Mouse (Mus musculus): Measurements from ENCODE around the gene Itpr1.

The Itpr1 gene

DNA sequence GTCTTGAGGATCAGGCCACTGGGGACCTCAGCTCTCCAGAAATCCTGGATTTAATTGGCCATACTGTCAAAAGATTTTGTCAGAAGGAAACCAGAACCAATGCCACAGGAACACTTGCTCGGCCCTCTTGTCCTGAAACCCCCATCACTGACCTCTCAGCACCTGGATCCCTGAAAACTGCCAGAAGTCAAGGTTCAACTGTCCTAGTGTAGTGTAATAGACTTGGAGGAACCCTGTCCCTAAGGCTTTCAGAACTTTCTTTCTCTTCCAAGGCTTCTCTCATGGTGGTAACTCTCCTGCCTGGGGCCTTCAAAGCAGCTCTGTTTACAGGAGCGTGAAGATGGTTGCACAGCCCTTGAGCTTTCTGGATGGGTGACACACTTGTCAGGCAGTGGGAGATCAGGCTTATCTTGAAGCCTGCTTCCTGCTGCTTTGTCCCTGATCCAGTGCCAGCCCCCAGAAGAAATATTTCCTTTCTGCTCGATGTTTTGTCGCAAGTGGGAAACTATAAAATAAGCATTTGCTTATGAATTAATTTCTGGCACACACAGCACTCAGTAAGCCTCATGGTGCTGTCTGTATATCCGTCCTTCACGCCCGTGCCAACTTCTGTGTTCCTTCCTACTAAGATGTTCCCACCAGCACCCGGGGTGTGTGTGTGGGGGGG is 234.4 kb downstream of the Itpr1 start:
- DNase-seq: peak; percentile 45 to 57

DNA sequence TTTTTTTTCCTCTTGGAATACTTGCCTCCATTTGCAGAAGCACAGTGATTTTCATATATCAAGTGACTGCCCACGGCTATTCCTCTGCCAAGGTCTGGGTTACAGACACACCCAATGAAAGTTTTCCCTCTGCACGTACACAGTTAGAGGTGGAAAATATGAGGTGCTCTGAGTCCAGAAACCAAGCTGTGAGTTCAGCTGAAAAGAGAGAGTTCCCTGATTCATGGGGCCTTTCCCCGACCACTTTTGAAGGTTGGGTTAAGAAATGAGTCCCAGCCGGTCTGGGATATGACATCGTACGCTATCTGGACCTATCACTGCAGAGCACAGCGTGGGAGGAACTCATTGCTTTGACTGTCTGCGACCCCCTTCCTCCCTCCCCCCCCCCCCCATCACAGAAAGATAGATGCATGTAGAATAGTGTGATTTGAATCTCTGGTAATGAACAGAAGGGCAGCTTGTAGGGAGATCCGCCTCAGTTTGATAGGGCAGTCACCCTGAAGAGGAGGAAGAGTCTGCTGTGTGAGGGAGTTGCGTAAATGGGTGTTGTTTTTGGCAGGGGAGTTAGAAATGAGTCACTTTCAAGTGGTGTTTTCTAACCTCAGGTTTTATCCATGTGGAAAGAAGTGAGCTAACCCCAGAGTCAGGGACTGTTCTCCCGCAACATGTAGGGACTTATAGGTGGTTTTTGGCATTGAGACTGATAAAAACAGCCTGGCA is 235.3 kb downstream of the Itpr1 start:
- peak; percentile 50 to 81 for DNase-seq

DNA sequence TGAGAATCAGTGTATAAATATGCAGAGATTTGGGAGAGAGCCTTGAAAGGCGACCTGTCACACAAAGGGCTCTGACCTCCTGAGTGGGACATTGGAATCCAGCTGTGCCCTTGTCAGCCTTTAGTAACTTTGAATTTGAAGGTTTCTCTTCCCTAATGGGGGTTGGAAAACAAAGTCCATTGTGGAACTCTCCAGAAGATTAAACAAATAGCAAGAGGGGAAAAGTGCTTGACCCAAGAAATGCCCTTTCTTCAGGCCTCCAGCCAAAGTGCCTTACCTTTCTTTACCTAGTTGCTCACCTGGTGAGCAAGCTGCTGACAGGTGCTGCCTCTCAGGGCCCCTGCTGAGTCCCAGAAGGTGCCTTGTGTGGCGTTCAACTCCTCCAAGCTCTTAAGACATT is 236.0 kb downstream of the Itpr1 start:
- DNase-seq: no peak

DNA sequence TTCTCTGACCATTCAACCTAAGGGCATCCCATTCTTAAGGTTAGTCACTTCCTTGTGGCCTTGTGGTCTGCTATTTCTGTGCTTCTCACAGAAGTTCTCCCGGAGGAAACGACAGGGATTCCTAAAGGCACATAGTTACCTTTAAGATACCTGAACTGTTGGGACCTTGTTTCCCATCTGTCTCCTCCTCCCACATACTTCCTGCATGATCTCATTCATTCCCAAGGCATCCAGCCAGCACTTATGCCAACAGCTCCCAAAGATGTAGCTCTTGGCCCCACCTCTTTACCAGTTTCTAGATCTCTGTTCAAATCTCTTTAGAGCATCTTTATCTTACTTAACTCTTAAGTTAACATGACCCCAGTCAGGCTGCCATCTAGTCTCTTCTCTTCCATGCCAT is 238.6 kb downstream of the Itpr1 start:
- no peak for DNase-seq

DNA sequence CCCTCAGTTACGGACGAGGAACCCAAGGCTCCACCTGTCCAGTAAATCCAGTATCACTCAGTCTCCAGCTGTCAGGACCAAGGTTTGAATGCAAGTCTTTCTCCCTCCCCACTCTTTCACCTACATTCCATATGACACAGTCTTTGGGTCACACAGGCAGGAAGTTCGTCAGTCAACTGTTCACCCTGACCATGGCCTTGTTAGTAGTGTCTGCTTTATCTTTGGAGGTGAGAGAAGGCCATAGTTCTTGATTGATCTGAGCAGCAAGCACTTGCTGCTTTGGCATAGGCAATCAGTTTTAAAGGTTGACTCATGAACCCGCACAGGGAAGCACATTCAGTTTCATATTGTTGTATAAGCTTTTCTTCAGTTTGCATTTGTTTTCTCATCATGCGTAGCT is 240.7 kb downstream of the Itpr1 start:
- no peak for DNase-seq

DNA sequence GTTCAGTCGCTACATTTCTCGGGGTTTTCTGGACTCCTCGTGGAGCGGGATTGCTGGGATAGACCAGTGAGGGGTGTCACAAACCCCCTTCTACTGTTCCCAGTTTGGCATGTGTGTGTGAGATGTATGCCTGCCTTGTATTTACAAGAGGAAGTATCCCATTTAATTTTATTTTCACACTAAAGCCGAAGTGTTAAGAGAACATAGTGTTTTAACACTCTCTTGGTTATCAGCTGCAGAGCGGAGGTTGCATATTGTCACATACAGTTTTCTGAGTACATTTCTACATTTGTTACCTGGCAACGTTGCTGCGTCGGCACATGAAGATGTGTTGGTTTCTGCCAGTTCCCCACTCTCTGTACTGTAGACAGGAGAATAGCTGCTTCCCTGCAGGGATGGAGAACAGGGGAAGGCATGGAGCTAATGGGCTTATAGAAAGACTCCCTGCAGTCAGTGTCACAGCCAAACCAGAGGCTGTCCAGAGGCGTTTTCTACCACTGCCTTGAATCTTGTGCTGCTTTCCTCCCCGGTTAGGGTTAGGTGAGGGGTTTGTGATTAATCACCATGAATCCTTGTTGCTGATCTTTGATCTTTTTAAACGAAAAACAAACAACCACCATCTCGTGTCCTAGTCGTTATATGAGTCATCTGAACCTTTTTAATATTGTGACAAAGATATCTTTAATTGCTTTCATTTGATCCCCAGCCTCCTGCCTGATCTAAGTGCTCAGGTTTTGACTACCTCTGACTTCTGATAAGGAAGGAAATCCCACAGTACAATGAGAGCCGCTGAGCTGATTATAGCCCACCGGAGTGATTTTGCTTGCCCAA is 241.4 kb downstream of the Itpr1 start:
- no peak for DNase-seq

DNA sequence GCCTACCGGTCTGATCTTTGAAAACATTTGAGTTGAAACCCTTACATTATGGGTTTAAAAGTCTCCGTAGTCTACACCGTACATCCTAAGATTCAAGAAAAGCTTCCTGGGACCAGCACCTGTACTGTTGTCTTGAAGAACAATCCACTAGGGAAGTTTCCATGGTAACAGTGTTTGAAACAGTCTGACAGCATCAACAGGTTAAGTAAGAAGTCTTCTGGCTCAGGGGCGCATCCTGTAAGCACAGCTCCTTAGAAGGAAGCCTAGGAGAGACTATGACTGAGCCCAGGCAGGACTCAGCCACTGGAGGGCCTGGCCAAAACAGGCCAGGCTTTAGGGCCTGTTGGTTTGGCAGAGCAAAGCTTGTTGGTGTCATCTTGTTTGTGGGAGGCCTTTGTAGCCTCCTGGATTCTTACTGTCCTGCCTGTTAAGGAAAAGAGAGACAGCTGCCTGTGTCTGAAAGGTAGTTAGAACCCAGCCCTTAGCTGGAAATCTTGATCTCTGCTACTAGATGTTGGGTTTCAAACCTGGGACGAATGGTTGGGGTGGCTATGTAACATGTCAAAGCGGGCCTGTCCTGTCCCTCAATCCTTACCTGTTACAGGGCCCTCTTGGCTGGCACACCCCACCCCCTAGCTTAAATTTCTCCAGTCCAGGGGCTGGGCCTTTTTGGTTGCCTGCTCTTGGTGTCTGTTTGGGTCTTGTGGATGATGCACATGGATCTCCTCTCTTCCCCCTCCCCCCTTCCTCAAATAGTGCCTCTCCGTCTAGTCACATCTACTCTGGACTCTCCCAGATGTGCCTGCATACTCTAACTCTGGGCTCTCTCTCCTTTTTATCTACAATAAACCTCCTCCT is 242.3 kb downstream of the Itpr1 start:
- no peak for DNase-seq

DNA sequence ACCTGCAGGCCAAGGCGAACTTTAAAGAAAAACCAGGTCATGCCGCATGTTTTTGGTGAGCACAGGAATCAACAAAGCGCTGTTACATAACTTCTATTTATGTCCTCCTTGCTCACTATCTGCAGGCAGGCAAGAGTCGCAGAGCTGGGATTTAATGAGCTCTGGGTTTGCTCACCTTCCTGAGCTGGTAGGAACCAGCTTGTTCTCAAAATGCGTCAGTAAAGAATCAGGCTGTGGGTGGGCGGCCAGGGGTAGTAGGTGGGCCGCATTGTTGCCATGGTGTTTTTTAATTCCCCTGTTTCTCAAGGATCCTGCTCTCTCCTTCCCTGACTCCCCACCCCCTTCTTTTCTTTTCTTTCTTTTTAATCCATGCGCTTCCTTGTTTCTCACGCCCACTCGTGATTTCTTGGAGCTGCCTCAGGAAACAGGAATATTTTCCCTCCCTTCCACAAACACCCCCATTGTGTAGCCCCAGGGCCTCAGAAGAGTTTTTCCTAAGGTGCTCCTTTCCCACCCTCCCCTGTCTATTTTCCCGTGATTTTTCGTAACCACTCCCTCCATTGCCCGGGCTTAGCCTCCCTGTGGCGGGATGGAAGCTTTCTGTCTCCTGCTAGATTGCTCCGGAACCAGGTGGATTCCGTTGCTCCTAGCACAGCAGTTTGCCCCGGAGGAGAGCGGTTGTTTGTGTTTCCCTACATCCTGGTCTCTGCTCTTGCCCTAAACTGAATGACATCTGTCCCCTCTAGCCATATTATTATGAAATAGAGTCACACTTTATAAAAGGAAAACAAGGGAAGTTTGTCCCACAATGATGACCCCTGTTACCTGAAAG is 243.6 kb downstream of the Itpr1 start:
- peak; percentile 60 to 85 for DNase-seq

DNA sequence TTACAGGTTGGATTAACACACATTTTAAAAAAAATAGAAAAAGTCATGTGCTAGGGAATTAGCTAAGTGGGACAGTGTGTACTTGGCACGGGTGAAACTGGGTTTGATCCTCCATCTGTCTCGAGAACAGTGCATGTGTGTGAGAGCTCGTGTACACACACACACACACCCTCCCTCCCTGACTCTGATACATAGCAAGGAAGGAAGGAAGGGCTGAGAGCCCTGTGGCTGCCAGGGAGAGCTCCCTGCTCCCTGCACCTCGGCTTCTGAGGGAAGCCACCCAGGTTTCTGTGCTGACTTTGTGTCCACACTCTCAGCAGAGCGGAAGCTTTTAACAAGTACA is 244.1 kb downstream of the Itpr1 start:
- DNase-seq: peak; percentile 54 to 69

DNA sequence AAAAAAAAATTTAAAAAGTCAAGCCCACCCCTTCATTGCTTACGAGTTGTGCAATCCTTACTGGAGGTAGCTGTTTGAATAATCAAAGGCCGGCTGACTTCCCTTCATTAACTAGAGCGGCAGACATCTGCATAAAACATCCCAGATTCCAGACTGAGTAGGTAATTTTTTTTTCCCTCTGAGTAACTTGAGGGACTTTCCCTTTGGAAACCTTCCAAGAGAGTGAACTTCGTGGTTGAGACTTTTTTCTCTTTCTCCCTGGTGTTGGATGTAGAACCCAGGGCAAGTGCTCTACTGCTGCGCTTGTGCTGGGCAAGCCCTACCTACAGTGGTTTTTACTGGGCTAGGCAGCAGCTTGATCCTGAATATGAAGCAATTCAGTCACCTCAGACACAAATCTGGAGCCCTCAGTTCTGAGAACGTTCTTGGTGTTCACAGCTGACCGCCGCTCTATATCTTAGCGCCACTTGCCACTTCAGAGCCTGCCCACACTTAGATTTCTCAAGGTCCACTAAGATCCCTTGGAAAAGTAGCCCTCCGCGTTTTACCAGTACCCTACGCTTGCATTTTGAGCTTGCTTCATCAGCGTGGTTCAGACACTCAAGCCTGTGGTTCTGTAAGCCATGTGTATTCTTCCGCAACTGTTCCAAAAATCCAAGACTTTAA is 244.8 kb downstream of the Itpr1 start:
- DNase-seq: peak in 1 of 2 experiments; percentile 81

DNA sequence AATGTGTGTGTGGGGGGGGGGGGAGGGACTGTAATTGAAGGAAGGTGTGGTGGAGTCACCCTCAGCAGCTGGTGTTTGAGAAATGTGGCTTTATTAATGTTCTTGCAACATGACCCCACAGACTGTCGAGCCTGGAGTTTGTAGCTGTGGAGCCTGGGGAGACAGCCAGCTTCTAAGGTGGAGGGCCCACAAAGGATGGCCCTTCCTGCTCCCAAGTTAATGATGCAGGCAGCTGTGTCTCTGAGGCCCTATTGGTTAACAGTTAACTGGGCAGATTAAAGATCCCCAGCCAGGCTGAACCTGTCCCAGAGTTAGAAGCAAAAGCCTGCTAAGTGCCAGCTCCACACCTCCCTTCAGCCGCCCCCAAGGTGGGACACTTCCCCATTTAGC is 245.3 kb downstream of the Itpr1 start:
- peak; percentile 77 to 91 for DNase-seq

DNA sequence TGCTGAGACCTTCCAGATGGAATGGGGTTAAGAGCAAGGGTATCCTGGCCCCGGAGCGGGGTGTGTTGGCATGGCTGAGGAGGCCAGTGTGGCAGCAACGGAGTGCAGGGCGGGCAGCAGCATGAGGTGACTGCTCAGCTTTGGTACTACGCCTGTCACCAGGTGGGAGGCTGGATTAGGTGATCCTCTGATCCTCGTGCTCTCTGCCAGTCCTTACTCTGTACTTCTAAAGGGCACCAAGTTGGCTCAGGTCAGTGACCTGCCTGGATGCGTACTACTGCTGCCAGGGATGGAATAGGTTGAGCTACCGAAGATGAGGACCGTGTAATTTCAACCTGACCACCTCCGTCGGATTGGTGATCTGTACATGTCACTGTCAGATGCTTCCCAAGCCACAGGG is 245.9 kb downstream of the Itpr1 start:
- peak; percentile 57 to 62 for DNase-seq

DNA sequence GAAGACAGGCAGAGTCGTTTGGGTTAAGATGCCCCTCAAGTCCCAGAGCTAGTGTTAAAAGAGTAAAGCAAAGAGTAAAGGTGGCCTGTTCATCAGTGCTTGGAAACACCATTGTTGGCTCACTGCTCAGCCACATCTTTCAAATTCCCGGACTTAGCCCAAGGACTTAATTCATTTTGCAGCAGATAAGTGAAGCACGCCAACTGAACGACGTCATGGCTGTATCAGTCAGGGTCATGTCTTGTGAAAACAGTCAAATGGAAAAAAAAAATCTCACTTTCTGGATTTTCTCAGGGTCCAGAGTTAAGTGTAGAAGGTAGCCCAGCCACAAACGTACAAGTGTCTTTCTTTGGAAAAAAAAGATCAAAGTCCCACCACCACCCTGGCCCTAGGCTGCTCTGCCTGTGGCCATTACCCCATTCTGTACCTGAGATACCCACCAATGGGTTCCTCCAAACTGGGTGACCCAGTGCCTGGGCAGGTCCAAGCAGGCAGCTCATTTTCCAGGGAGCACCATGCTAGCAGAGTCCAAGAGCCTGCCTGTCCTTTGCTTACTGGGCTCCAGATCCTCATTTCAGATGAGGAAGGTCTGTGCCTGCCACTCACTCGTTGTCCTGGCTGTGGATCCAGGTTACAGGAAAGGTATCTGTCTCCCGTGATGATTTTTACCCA is 251.5 kb downstream of the Itpr1 start:
- DNase-seq: peak in 1 of 2 experiments; percentile 25

DNA sequence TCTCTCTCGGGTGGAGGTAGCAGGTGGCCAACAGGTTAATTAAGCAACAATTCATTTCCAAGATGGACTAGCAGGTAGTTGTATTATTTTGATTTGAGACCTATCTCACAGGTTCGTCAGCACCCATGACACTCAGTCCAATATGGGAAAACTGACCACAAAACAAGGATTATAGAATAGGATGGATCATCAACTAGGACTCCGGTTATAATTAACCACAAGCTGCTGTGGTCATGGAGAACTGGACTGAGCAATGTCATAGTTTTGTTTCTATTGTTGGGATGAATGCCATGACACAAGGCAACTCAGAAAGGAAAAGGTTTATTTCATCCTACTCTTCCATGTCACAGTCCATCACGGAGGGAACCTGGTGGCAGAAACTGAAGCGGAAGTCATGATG is 252.3 kb downstream of the Itpr1 start:
- peak in 1 of 2 experiments; percentile 44 for DNase-seq

DNA sequence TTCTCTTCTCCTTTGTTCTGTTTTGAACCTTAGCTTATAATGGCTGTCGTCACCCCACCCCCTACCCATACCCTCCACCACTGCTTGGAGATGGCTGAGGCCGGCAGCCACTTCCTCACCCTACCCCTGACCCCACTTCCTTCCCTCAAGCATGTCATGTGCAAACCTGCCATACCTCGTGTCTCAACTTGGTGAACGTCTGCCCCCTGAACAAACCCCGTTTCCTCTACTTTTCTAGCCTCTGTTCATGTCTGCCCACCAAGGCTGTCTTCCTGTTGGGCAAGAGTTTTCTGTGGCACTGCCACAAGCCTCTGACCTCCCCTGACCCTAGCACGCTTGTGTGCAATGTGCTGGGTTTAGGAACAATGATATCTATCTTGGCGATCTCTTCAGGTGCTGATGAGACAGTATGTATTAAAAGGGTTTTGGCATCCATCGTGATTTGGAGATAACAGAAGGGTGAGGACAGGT is 253.2 kb downstream of the Itpr1 start:
- peak in 1 of 2 experiments; percentile 40 for DNase-seq

DNA sequence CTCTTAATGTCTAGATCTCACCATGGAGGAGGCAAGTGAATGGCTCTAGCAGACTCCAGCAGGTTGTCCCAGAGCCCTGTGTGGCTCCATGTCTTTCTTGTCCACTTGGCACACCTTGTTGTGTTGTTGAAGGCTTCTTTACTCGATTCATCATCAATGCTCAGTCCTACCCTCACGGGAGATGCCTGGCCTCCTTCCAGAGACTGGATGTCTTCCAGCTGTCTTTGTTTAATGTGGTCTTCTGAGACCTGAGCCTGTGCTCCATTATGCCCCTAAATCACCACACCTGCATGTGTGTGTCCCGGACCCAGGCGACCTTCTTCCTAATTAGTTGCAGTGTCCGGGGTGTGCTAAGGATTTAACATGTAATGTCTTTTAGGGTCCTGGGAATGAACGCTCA is 254.7 kb downstream of the Itpr1 start:
- peak in 1 of 2 experiments; percentile 58 for DNase-seq

DNA sequence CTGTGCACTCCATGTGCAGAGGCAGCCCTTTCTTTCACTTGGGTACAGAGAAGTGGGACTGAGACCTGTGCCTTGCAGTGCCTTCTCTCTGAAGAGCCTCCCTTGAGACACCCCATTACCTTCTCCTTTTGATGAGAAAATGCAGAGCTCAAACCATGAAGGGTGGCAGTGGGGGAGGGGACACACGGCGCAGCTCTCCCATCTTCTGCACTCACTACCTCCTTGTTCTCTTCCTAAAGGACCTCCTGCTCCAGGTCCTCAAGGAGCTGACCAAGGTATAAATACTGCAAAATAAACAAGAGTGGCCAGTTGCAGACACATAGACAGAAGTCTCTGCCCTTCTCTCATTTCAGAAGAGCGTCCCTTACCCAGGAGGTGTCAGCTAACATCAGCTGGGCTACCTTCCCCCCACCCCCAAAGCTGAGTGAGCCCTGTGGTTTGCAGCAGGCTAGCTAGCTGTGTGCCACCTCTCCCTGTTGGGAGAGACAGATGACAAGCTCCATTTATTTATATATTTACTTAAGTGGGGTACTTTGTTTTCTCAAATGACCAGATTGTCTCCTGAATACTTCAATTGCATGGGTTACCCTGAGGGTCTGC is 255.4 kb downstream of the Itpr1 start:
- no peak for DNase-seq

DNA sequence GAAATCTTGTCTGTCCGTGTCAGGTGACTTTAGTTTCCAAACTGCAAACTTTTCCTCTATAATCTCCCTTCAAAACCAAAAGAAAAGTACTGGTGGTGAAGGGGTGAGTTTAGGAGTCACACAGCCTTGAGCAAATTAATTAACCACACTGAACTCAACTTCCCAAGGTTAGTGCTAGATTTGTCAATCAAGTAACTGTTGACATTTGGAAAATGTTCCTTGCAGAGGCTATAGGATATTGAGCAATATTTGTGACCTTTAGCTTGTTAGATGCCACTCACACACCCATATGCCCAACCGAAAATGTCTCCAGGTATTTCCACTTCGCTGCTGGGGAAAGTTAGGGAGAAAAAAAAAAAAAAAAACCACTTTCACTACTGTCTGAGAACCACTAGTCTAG is 259.0 kb downstream of the Itpr1 start:
- no peak for DNase-seq

DNA sequence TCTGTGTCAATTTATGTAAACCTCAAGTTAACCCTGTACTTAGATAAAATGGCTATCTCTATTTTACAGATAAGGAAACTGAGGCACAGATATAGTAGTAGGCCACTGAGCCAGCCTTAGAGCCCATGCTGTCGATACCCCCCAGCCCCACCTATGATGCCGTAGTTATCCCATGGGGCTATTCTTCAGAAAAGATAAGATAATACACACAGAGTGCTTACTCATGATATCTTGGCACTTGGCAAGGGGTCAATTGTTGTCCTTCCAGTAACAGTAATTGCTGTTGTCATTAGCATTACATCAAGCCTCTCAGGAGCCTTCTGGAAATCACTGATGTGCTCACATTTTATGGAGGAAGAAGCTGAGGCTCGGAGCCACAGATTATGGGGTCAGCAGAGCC is 259.9 kb downstream of the Itpr1 start:
- no peak for DNase-seq

DNA sequence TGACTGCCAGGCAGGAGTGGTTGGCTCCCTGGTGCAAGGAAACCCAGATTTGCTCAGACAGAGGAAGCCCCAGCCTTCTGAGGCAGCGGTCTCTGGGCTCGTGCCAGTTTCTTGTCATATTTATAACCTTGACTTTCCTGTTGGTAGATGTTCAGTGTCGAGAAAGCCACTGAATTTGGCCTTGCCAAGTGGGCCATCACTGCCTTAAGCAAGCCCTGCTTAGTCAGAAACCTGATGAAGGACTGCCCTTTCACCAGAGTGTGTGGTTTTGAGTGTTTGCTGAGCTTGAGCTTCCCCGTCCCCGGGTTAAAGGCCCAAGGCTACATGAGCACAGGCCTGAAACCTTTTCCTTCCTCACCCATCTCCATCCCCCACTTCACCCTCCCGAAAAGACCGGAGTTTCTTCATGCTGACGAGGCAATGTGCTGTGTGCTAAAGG is 263.9 kb downstream of the Itpr1 start:
- peak; percentile 79 to 82 for DNase-seq
